Mouse (Mus musculus): ENCODE measurements around the gene Adamts10. TPM values are rescaled to one million over a fixed set of nuclear protein-coding genes. Genes with fewer than 3 reads are reported as not detected.

The Adamts10 gene
- polyA plus RNA-seq, 1 experiment from 2014 or later = 51.2 TPM

DNA sequence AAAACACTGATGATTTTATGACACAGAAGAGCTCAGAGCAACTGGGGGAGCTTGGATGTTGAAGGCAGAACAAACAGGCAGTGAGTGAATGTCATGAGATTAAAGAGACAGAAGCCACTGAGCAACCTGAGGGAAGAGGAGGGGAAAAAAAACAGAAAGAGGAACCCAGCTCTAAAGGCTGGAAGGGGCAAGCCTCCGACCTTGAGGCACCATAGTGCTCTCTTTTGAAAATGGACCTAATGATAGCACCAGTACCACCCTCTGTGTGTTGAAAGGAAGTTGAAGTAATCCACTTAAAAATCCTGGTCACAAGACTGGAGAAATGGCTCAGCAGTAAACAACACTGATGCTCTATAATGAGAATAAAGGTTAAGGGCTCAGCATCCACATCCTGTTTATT, 40.6 kb downstream of the Adamts10 start:
- Histone ChIP-seq H3K27me3 (ENCODE audit: insufficient read depth, poor library complexity, severe bottlenecking) (no peaks in the 10 kb centered on the region), H3K36me3 (no peaks in the 10 kb centered on the region), H3K9me3 (no peaks in the 10 kb centered on the region), H3K4me3 (no peak overlapping the region), H3K27ac (no peak overlapping the region), H3K4me1 (no peaks in the 10 kb centered on the region)
- WGBS = 69% methylated on average over 1 of the region's 1 CpGs
- no peak for DNase-seq (ENCODE audit: low spot score)

DNA sequence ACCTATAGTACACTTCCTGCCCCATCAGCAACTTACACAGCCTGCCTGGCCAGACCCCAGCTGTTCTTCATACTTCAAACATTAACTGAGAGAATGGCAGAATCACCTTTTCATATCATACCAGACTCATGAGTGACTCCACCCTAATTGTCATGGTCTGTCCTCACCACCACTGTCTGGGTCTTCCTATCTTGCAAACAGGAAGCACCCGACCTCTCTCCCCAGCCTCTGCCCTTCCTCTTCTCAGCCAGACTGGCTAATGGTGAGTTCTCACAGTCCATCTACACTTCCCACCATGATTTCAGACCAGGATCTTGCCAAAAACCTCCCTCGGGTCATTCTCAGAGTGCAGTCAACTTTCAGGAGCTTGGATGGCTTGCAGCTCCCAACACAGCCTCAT, 42.2 kb downstream of the Adamts10 start:
- WGBS = 63% methylated on average over 2 of the region's 2 CpGs
- DNase-seq (ENCODE audit: low spot score) = no peak
- Histone ChIP-seq H3K27me3 (ENCODE audit: insufficient read depth, poor library complexity, severe bottlenecking) (no peaks in the 10 kb centered on the region), H3K9me3 (no peaks in the 10 kb centered on the region), H3K36me3 (no peaks in the 10 kb centered on the region), H3K27ac (no peak overlapping the region), H3K4me3 (no peak overlapping the region), H3K4me1 (no peaks in the 10 kb centered on the region)

DNA sequence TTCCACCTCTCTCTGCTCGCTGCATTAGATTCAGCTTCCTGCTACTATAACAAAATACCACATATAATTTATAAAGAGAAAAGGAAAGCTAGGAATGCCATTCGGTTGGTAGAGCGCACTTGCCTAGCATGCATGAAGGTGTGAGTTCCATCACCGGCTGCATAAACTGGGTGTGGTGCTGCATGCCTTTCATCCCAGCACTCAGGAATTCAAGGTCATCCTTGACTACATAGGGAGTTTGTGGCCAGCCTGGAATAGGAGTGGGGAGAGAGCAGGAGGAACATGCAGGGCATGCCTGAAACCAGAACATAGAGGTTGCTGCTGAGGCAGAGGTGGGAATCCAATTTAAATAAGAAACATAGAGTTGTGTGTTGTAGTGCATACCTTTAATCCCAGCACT, 60.1 kb downstream of the Adamts10 start:
- Histone ChIP-seq H3K36me3 (no peaks in the 10 kb centered on the region), H3K27ac (no peak overlapping the region), H3K4me3 (no peak overlapping the region), H3K27me3 (ENCODE audit: insufficient read depth, poor library complexity, severe bottlenecking) (no peaks in the 10 kb centered on the region), H3K9me3 (no peaks in the 10 kb centered on the region), H3K4me1 (no peaks in the 10 kb centered on the region)
- 77% methylated on average over 4 of the region's 4 CpGs for WGBS
- DNase-seq (ENCODE audit: low spot score) = no peak

DNA sequence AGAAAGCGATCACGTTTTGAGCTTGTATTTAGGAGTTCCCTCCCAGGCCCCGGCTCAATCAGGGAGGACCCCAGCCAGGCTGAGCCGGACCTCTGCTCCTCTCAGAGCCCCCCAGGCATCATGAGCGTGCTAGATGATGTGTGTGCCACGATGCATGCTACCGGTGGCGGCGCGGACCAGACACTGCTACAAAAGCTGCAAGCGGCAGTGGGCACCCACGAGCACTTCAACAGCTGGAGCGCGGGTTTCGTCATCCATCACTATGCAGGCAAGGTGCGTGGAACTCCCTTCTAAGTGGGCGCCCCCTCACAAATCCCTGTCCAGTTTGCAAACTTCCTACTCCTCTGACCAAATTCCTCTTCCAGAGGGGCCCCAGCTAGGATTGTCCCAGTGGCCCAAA, 62.0 kb downstream of the Adamts10 start:
- WGBS = 64% methylated on average over 17 of the region's 17 CpGs
- Histone ChIP-seq H3K27me3 (ENCODE audit: insufficient read depth, poor library complexity, severe bottlenecking) (no peaks in the 10 kb centered on the region), H3K27ac (no peak overlapping the region), H3K4me3 (no peak overlapping the region), H3K9me3 (no peaks in the 10 kb centered on the region), H3K4me1 (no peaks in the 10 kb centered on the region), H3K36me3 (no peaks in the 10 kb centered on the region)
- DNase-seq (ENCODE audit: low spot score) = no peak

DNA sequence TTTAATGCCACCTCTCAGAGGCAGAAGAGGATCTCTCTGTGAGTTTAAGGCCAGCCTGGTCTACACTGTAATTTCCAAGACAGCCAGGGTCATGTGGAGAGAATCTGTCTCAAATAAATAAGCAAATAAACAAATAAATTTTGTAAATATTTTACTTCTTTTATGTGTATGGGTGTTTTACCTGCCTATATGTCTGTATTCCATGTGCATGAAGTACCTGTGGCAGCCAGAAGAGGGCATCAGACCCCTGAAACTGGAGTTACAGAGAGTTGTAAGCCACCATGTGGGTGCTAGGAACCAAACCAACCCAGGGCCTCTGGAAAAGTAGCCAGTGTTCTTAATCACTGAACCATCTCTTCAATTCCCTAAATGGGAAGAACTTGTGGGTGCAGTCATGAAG, 73.3 kb downstream of the Adamts10 start:
- DNase-seq (ENCODE audit: low spot score) = no peak
- H3K36me3 ChIP-seq = no peaks in the 10 kb centered on the region

DNA sequence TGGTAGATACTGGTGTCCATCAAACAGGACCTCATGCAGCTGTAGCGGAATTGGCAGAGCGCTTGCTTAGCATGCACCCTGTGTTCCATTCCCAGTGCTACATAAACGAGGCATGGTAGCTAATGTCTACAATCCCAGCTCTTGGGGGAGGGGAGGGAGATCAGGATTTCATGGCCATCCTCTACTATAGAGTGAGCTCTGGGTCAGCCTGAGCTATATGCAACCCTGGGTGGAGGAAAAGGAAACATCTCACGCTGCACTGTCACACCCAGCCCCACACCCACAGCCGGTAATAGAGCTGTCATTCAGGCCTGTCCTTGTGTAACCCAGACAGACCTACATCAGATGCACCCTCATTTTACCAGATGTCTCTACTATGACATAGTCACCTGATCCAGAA, 74.5 kb downstream of the Adamts10 start:
- Histone ChIP-seq H3K9me3 (peaks cover 13% of the 10 kb centered on the region; the same call in 1 of the 2 replicates), H3K36me3 (no peaks in the 10 kb centered on the region), H3K4me1 (no peaks in the 10 kb centered on the region), H3K27me3 (ENCODE audit: insufficient read depth, poor library complexity, severe bottlenecking) (no peaks in the 10 kb centered on the region), H3K4me3 (no peak overlapping the region), H3K27ac (no peak overlapping the region)
- DNase-seq (ENCODE audit: low spot score) = no peak
- 93% methylated on average over 5 of the region's 5 CpGs for WGBS

More for the DNA sequence above, 73.3 kb downstream of the Adamts10 start:
- no peaks in the 10 kb centered on the region for H3K27me3 ChIP-seq (ENCODE audit: insufficient read depth, poor library complexity, severe bottlenecking)
- H3K9me3 ChIP-seq = peaks cover 13% of the 10 kb centered on the region; the same call in 1 of the 2 replicates
- no peak overlapping the region for H3K4me3 ChIP-seq
- no peak overlapping the region for H3K27ac ChIP-seq
- H3K4me1 ChIP-seq = no peaks in the 10 kb centered on the region

DNA sequence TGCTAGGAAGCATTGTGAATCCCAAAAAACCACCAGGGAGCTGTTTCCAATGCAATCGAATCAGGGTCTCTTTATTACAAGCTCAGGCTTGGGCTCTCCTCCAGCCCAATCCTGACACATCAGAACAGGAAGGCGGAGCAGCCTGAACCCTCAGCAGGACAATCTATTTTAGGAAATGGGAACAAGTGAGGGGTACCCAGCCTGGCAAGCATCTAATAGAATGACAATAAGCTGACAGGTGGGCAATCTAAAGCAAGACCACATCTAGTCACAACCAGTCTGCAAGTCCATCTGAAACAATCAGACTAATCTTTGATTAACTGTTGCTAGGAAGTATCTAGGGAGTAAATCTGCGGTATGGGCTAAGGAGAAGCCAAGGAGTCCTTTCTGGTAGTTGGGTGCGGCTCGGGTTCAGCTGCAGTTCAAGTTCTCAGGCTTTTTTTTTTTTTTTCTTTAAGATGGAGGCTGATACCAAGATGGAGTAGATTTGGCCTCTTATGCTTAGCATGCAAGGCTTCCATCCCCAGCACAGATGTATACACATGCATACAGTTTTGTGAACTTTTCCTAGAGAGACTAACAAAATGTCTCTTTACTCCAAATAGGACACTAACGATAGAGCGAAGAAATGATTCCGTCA, 76.0 kb downstream of the Adamts10 start:
- Histone ChIP-seq H3K4me1 (no peaks in the 10 kb centered on the region), H3K36me3 (no peaks in the 10 kb centered on the region), H3K4me3 (no peak overlapping the region), H3K27ac (no peak overlapping the region), H3K9me3 (peaks cover 13% of the 10 kb centered on the region; the same call in 1 of the 2 replicates), H3K27me3 (ENCODE audit: insufficient read depth, poor library complexity, severe bottlenecking) (no peaks in the 10 kb centered on the region)
- DNase-seq (ENCODE audit: low spot score) = no peak
- WGBS = 83% methylated on average over 8 of the region's 8 CpGs

DNA sequence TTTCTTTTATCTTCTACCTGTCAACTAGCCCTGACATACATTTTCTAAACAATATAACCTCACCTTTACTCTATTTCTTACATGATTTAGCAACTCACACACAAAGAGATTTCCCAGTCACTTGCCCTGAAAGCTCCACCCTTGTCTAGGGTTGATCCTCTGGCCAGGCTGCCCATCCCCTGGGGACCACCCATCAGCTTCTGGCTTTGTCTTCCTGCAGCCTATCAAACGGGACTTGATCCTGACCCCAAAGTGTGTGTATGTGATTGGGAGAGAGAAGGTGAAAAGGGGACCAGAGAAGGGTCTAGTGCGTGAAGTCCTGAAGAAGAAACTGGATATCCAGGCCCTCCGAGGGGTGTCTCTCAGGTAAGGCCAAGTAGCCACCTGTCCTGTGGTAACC, 76.8 kb downstream of the Adamts10 start:
- no peak for DNase-seq (ENCODE audit: low spot score)
- Histone ChIP-seq H3K4me3 (no peak overlapping the region), H3K4me1 (no peaks in the 10 kb centered on the region), H3K27me3 (ENCODE audit: insufficient read depth, poor library complexity, severe bottlenecking) (no peaks in the 10 kb centered on the region), H3K36me3 (no peaks in the 10 kb centered on the region), H3K27ac (no peak overlapping the region), H3K9me3 (peaks cover 13% of the 10 kb centered on the region; the same call in 1 of the 2 replicates)
- WGBS = 67% methylated on average over 3 of the region's 3 CpGs

DNA sequence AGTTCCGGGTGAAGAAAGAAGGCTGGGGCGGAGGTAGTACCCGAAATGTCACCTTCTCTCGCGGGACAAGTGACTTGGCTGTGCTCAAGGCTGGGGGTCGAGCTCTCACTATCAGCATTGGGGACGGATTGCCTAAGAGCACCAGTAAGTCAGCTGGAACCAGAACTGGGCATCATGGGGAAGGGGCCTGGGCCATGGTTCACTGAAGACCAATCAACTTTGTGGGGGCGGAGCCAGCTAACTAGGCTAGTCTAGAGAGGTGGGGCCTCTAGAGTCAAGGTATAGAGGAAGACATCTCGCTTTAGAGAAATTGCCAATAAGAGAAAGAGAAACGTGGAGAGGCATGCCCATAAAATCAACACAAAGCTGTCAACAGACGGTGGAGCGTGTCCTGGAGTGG, 77.9 kb downstream of the Adamts10 start:
- H3K4me1 ChIP-seq = no peaks in the 10 kb centered on the region
- WGBS = 78% methylated on average over 12 of the region's 12 CpGs
- H3K27me3 ChIP-seq (ENCODE audit: insufficient read depth, poor library complexity, severe bottlenecking) = no peaks in the 10 kb centered on the region
- no peak overlapping the region for H3K27ac ChIP-seq
- H3K9me3 ChIP-seq = peaks cover 13% of the 10 kb centered on the region; the same call in 1 of the 2 replicates
- no peak overlapping the region for H3K4me3 ChIP-seq
- no peak for DNase-seq (ENCODE audit: low spot score)
- no peaks in the 10 kb centered on the region for H3K36me3 ChIP-seq

Other genes with a start within 250 kb of the Adamts10 start
- 8.2 and 10.2 TPM in 2 replicates for gene Zfp955b, start 234.7 kb upstream of the Adamts10 start, polyA plus RNA-seq (2016; fragmentation: Nextera tagmentation; extraction: Ambion mirVana)
- gene Zfp81, start 165.3 kb upstream of the Adamts10 start, polyA plus RNA-seq (2016; fragmentation: Nextera tagmentation; extraction: Ambion mirVana) = 6.1 and 7.7 TPM in 2 replicates
- 8.8 and 13.3 TPM in 2 replicates for gene Zfp101, start 129.6 kb upstream of the Adamts10 start, polyA plus RNA-seq (2016; fragmentation: Nextera tagmentation; extraction: Ambion mirVana)
- not detected in 2 replicates for gene Actl9, start 91.3 kb upstream of the Adamts10 start, polyA plus RNA-seq (2016; fragmentation: Nextera tagmentation; extraction: Ambion mirVana)
- gene Myo1f, start 31.5 kb downstream of the Adamts10 start, polyA plus RNA-seq (2016; fragmentation: Nextera tagmentation; extraction: Ambion mirVana) = 0.74 and 1.4 TPM in 2 replicates
- gene Zfp414, start 104.9 kb downstream of the Adamts10 start, polyA plus RNA-seq (2016; fragmentation: Nextera tagmentation; extraction: Ambion mirVana) = 28.2 and 32.6 TPM in 2 replicates
- 0.33 and 0.44 TPM in 2 replicates for gene Pram1, start 113.9 kb downstream of the Adamts10 start, polyA plus RNA-seq (2016; fragmentation: Nextera tagmentation; extraction: Ambion mirVana)
- 281 and 336 TPM in 2 replicates for gene Hnrnpm, start 162.7 kb downstream of the Adamts10 start, polyA plus RNA-seq (2016; fragmentation: Nextera tagmentation; extraction: Ambion mirVana)
- gene March2, start 194.5 kb downstream of the Adamts10 start, polyA plus RNA-seq (2016; fragmentation: Nextera tagmentation; extraction: Ambion mirVana) = 65.8 and 73.1 TPM in 2 replicates
- gene Rab11b, start 236.3 kb downstream of the Adamts10 start, polyA plus RNA-seq (2016; fragmentation: Nextera tagmentation; extraction: Ambion mirVana) = 316 and 329 TPM in 2 replicates